Mouse (Mus musculus) stomach, embryonic 14.5 days (tissue): ENCODE results near the gene Tesk1. TPM values are rescaled to one million over a fixed set of nuclear protein-coding genes. Genes with fewer than 3 reads are reported as not detected.

Source experiments
- ATAC-seq: fragments of 200-750 bp; cut with Nextera tagmentation; 2 replicates; pipeline ENCODE4 v1.8.0; 2017; ENCODE audit warnings: low read depth, moderate TSS enrichment; ENCODE audit not compliant: insufficient number of reproducible peaks, insufficient read depth, low FRiP score
- H3K27ac ChIP-seq: fragments of 300-500 bp; sonication (generic); 2 replicates; pipeline ENCODE4 v1.5.1; 2014; ENCODE audit warnings: mild to moderate bottlenecking, low read length, moderate library complexity, mixed read lengths
- H3K27me3 ChIP-seq: fragments of 300-500 bp; sonication (generic); 2 replicates; pipeline ENCODE4 v1.6.1; 2014; ENCODE audit warnings: low read length, control low read depth, mixed read lengths; ENCODE audit not compliant: control insufficient read depth, insufficient read depth
- H3K36me3 ChIP-seq: fragments of 300-500 bp; sonication (generic); 2 replicates; pipeline ENCODE4 v1.6.1; 2014; ENCODE audit warnings: mild to moderate bottlenecking, control low read depth, low read length, moderate library complexity, mixed read lengths; ENCODE audit not compliant: control insufficient read depth, insufficient read depth
- H3K4me1 ChIP-seq: fragments of 300-500 bp; sonication (generic); 2 replicates; pipeline ENCODE4 v1.6.1; 2014; ENCODE audit warnings: low read length, control low read depth, mixed read lengths; ENCODE audit not compliant: control insufficient read depth, insufficient read depth
- H3K4me2 ChIP-seq: fragments of 300-500 bp; sonication (generic); replicated peaks from 2 replicates; pipeline ENCODE4 v1.6.1; 2014; ENCODE audit warnings: low read depth, low read length, control low read depth
- H3K4me3 ChIP-seq: fragments of 300-500 bp; sonication (generic); 2 replicates; pipeline ENCODE4 v1.5.1; 2014; ENCODE audit warnings: low read depth, low read length, control low read depth
- H3K9ac ChIP-seq: fragments of 300-500 bp; sonication (generic); replicated peaks from 2 replicates; pipeline ENCODE4 v1.6.1; 2014; ENCODE audit warnings: low read depth, mild to moderate bottlenecking, control low read depth, low read length, moderate library complexity, mixed read lengths
- H3K9me3 ChIP-seq: fragments of 300-500 bp; sonication (generic); 2 replicates; pipeline ENCODE4 v1.6.1; 2016; ENCODE audit warnings: low read depth, low read length, control low read depth; ENCODE audit not compliant: control insufficient read depth
- WGBS: fragments of 180-500 bp; shearing (Covaris S2); extraction: QIAGEN DNeasy Blood & Tissue Kit; methylation state at CpG from one replicate; pipeline ENCODE4 v1.1.7; 2014; 5-methylcytosine and 5-hydroxymethylcytosine counted together
- polyA plus RNA-seq: library from polyadenylated mRNA; unstranded; fragments of >200 nt; fragmentation: Nextera tagmentation; extraction: Ambion mirVana; gene quantifications from 2 replicates; pipeline ENCODE4 v1.2.1, GENCODE M21; 2014

Tesk1 gene
- polyA plus RNA-seq, 1 experiment from 2014 or later: 5.4 TPM

DNA sequence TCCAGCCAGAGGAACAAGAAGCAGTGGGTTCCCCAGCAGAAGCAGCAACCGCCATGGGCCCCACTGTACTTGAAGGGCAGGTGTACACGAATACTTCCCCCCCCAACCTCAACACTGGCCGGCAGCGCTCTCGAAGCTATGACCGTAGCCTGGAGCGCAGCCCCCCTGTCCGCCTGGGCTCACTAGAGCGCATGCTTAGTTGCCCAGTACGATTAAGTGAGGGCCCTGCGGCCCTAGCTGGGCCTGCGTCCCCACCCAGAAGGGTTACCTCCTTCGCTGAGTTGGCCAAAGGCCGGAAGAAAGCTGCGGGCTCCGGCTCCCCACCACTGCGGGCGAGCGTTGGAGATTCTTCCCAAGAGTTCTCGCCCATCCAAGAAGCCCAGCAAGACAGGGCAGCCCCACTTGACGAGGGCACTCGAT, 25.7 kb upstream of the Tesk1 start:
- Histone ChIP-seq H3K4me2 (no peak overlapping the region), H3K4me3 (no peak overlapping the region), H3K27ac (no peak overlapping the region), H3K36me3 (peaks cover 15% of the 10 kb centered on the region; the same call in 1 of the 2 replicates), H3K9ac (no peak overlapping the region), H3K9me3 (no peaks in the 10 kb centered on the region), H3K27me3 (no peaks in the 10 kb centered on the region), H3K4me1 (no peaks in the 10 kb centered on the region)
- no peak for ATAC-seq
- WGBS: 92% methylated on average over 22 of the region's 22 CpGs

- no peak overlapping the region for H3K9ac ChIP-seq
- peaks cover 22% of the 10 kb centered on the region for H3K36me3 ChIP-seq
- ATAC-seq: no peak
- H3K4me1 ChIP-seq: no peaks in the 10 kb centered on the region
- H3K27me3 ChIP-seq: no peaks in the 10 kb centered on the region
- no peak overlapping the region for H3K4me3 ChIP-seq
- no peaks in the 10 kb centered on the region for H3K9me3 ChIP-seq
- H3K27ac ChIP-seq: no peak overlapping the region
- 65% methylated on average over 16 of the region's 16 CpGs for WGBS
- no peak overlapping the region for H3K4me2 ChIP-seq
These were observed 24.3 kb upstream of the Tesk1 start for GRCm38 (mm10) chr4:43417269-43418062.

- no peak overlapping the region for H3K4me3 ChIP-seq
- no peaks in the 10 kb centered on the region for H3K4me1 ChIP-seq
- H3K4me2 ChIP-seq: no peak overlapping the region
- H3K36me3 ChIP-seq: peaks cover 30% of the 10 kb centered on the region
- no peak for ATAC-seq
- WGBS: 65% methylated on average over 4 of the region's 4 CpGs
- H3K27me3 ChIP-seq: no peaks in the 10 kb centered on the region
- no peak overlapping the region for H3K9ac ChIP-seq
- H3K27ac ChIP-seq: no peak overlapping the region
- H3K9me3 ChIP-seq: no peaks in the 10 kb centered on the region
These were observed 23.3 kb upstream of the Tesk1 start for GRCm38 (mm10) chr4:43418450-43418849.

GRCm38 (mm10) chr4:43418973-43419656, 22.6 kb upstream of the Tesk1 start:
- no peaks in the 10 kb centered on the region for H3K9me3 ChIP-seq
- H3K4me1 ChIP-seq: no peaks in the 10 kb centered on the region
- no peak overlapping the region for H3K27ac ChIP-seq
- no peaks in the 10 kb centered on the region; the same call in 1 of the 2 replicates for H3K27me3 ChIP-seq
- 70% methylated on average over 15 of the region's 15 CpGs for WGBS
- H3K4me3 ChIP-seq: no peak overlapping the region
- no peak overlapping the region for H3K9ac ChIP-seq
- no peak overlapping the region for H3K4me2 ChIP-seq
- no peak for ATAC-seq
- peaks cover 37% of the 10 kb centered on the region for H3K36me3 ChIP-seq

- 67% methylated on average over 9 of the region's 9 CpGs for WGBS
- Histone ChIP-seq H3K27me3 (peaks cover 6% of the 10 kb centered on the region; the same call in 1 of the 2 replicates), H3K9ac (no peak overlapping the region), H3K36me3 (peaks cover 42% of the 10 kb centered on the region), H3K9me3 (no peaks in the 10 kb centered on the region), H3K27ac (no peak overlapping the region), H3K4me1 (no peaks in the 10 kb centered on the region), H3K4me2 (no peak overlapping the region), H3K4me3 (no peak overlapping the region)
- ATAC-seq: no peak
These were observed 21.9 kb upstream of the Tesk1 start for GRCm38 (mm10) chr4:43419801-43420281.

GRCm38 (mm10) chr4:43420305-43420704, 21.4 kb upstream of the Tesk1 start:
- no peak overlapping the region for H3K9ac ChIP-seq
- no peak overlapping the region for H3K4me3 ChIP-seq
- no peaks in the 10 kb centered on the region for H3K4me1 ChIP-seq
- H3K9me3 ChIP-seq: no peaks in the 10 kb centered on the region
- 5% methylated on average over 6 of the region's 6 CpGs for WGBS
- 0 out of 2 replicates have a peak, but pooled peaks have one; percentile 21 for ATAC-seq
- no peak overlapping the region for H3K27ac ChIP-seq
- peaks cover 46% of the 10 kb centered on the region for H3K36me3 ChIP-seq
- peaks cover 7% of the 10 kb centered on the region; the same call in 1 of the 2 replicates for H3K27me3 ChIP-seq
- no peak overlapping the region for H3K4me2 ChIP-seq

DNA sequence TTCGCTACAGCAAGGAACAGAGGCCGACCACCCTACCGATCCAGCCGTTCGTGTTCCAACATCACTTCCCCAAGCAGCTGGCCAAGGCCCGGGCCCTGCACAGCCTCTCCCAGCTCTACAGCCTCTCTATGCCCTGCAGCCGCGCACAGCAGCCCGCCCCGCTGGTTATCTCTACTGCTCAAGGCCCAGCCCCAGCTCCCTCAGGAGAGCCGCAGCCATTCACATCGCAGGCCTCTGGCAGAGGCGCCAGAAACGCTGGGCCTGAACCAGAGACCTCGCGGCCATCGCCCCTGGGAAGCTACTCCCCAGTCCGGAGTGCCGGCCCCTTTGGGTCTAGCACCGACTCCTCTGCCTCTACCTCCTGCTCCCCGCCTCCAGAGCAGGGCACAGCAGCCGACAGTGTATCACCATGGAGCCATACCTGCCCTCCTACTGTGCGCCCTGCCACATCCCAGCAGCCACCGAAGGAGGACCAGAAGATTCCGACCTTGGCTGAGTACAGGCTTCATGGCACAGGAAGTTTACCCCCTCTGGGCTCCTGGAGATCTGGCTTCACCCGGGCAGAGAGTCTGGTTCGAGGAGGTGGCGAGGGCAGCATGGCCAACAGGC, 20.0 kb upstream of the Tesk1 start:
- no peak overlapping the region for H3K9ac ChIP-seq
- no peaks in the 10 kb centered on the region for H3K9me3 ChIP-seq
- peaks cover 15% of the 10 kb centered on the region; the same call in 1 of the 2 replicates for H3K27me3 ChIP-seq
- 79% methylated on average over 28 of the region's 28 CpGs for WGBS
- H3K4me1 ChIP-seq: no peaks in the 10 kb centered on the region; the same call in 1 of the 2 replicates
- ATAC-seq: no peak
- no peak overlapping the region for H3K4me2 ChIP-seq
- peaks cover 43% of the 10 kb centered on the region for H3K36me3 ChIP-seq
- H3K27ac ChIP-seq: no peak overlapping the region
- H3K4me3 ChIP-seq: no peak overlapping the region

DNA sequence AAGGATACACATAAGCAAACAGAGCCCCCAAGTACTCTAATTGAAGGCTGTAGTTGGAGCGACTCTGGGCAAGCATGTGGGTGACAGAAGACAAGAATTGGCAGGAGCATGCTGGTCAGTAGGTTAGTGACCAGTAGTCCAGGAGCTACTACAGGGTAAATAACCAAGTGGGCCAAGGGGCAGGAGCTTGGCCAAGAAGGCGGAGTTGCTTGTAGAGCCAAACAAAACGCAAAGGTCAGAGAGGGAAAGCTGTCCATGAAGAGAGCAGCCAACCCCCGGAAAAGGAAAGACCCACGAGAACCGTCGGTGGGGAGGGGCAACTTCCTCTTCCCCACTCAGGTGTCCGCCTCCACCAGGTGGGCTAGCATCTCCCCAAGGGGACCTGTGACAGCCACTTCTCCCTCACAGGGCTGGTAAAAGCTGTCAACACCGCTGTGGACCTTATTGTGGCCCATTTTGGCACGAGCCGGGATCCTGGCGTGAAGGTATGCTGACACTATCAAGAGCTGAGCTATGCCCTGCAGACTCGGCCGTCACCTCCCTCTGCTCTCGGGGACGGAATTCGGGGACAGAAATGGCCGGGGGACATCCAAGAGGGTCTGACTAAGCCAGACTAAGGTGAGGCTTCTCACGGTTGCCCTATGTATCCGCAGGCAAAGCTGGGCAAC, 18.3 kb upstream of the Tesk1 start:
- Histone ChIP-seq H3K4me1 (no peaks in the 10 kb centered on the region; the same call in 1 of the 2 replicates), H3K9ac (no peak overlapping the region), H3K9me3 (no peaks in the 10 kb centered on the region), H3K4me2 (no peak overlapping the region), H3K36me3 (peaks cover 44% of the 10 kb centered on the region), H3K27me3 (peaks cover 19% of the 10 kb centered on the region; the same call in 1 of the 2 replicates), H3K27ac (no peak overlapping the region), H3K4me3 (no peak overlapping the region)
- no peak for ATAC-seq
- WGBS: 85% methylated on average over 20 of the region's 20 CpGs
